Mouse (Mus musculus) limb, embryonic 13.5 days (tissue): Measurements from ENCODE around the gene Tmem203. TPM values are rescaled to one million over a fixed set of nuclear protein-coding genes. Genes with fewer than 3 reads are reported as not detected.

Source experiments
- ATAC-seq: fragments of 200-750 bp; cut with Nextera tagmentation; 2 replicates; pipeline ENCODE4 v1.8.0; 2017; ENCODE audit warnings: low read depth, moderate number of reproducible peaks, moderate TSS enrichment; ENCODE audit not compliant: low FRiP score
- H3K27ac ChIP-seq: fragments of 300-500 bp; sonication (generic); 2 replicates; pipeline ENCODE4 v1.5.1; 2015; ENCODE audit warnings: inconsistent platforms, mild to moderate bottlenecking, moderate library complexity
- H3K27me3 ChIP-seq: fragments of 300-500 bp; sonication (generic); 2 replicates; pipeline ENCODE4 v1.6.1; 2015; ENCODE audit warnings: mild to moderate bottlenecking, inconsistent platforms
- H3K36me3 ChIP-seq: fragments of 300-500 bp; sonication (generic); 2 replicates; pipeline ENCODE4 v1.6.1; 2015; ENCODE audit warnings: inconsistent platforms, mild to moderate bottlenecking, moderate library complexity
- H3K4me1 ChIP-seq: fragments of 300-500 bp; sonication (generic); 2 replicates; pipeline ENCODE4 v1.6.1; 2015; ENCODE audit warnings: inconsistent platforms
- H3K4me2 ChIP-seq: fragments of 300-500 bp; sonication (generic); replicated peaks from 2 replicates; pipeline ENCODE4 v1.6.1; 2015; ENCODE audit warnings: inconsistent platforms, mild to moderate bottlenecking, moderate library complexity
- H3K4me3 ChIP-seq: fragments of 300-500 bp; sonication (generic); 2 replicates; pipeline ENCODE4 v1.5.1; 2015; ENCODE audit warnings: moderate library complexity, mild to moderate bottlenecking, inconsistent platforms
- H3K9ac ChIP-seq: fragments of 300-500 bp; sonication (generic); 2 replicates; pipeline ENCODE4 v1.6.1; 2015; ENCODE audit warnings: mild to moderate bottlenecking, inconsistent platforms
- H3K9me3 ChIP-seq: fragments of 300-500 bp; sonication (generic); 2 replicates; pipeline ENCODE4 v1.6.1; 2016; ENCODE audit warnings: inconsistent platforms
- WGBS: fragments of 180-500 bp; shearing (Covaris S2); methylation state at CpG from one replicate; pipeline ENCODE4 v1.1.7; 2015; 5-methylcytosine and 5-hydroxymethylcytosine counted together
- polyA plus RNA-seq: library from polyadenylated mRNA; unstranded; fragments of >200 nt; fragmentation: Nextera tagmentation; extraction: Ambion mirVana; gene quantifications from 2 replicates; pipeline ENCODE4 v1.2.1, GENCODE M21; 2015

The Tmem203 gene
- polyA plus RNA-seq, 1 experiment from 2014 or later: 23.6 TPM

DNA sequence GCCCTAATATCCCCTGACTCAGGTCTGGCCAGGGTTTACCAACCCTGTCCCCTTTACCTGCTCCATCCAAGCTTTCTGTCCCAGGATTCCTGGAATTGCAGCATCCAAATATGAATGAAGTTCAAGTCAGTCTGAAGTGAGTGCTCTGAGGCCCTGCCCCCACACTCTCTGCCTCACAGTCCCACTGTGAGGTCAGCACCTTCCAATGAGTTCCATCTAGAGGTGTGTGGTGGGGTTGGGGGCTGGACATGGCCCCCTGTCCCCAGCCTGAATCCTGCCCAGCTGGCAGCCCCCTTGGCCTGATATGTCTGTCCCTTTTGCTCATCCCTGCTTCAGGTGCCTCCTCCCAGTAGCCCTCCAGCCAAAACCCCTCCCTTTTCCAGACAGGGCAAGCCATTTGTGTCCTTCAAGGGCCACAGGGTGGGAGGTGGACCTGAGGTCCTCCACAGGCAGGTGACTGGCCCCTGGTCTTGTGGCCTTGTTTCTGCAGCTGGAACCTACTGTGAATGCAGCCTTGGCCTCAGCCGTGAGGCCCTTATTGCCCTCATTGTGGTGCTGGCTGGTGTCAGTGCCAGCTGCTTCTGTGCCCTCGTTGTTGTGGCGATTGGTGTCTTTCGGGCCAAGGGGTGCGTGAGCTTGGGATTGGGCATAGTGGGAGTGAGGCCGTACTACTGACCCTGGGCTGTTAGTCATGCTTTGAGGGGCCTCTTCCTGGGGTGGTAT is 32.8 kb downstream of the Tmem203 start, which contains the start of gene Tmem210:
TSS of gene Tmem210 (plus strand) at position 219 of the 723 bp plus-strand sequence.
- H3K9ac ChIP-seq: no peak within 1 kb of the TSS
- H3K9me3 ChIP-seq: no peaks in the 10 kb centered on the region
- H3K4me3 ChIP-seq: no peak within 1 kb of the TSS
- WGBS: 88% methylated on average over 6 of the region's 6 CpGs
- no peak within 1 kb of the TSS for H3K4me2 ChIP-seq
- ATAC-seq: no peak
- no peak within 1 kb of the TSS for H3K27ac ChIP-seq
- peaks cover 35% of the 10 kb centered on the region for H3K36me3 ChIP-seq
- peaks cover 24% of the 10 kb centered on the region for H3K4me1 ChIP-seq
- peaks cover 73% of the 10 kb centered on the region for H3K27me3 ChIP-seq

DNA sequence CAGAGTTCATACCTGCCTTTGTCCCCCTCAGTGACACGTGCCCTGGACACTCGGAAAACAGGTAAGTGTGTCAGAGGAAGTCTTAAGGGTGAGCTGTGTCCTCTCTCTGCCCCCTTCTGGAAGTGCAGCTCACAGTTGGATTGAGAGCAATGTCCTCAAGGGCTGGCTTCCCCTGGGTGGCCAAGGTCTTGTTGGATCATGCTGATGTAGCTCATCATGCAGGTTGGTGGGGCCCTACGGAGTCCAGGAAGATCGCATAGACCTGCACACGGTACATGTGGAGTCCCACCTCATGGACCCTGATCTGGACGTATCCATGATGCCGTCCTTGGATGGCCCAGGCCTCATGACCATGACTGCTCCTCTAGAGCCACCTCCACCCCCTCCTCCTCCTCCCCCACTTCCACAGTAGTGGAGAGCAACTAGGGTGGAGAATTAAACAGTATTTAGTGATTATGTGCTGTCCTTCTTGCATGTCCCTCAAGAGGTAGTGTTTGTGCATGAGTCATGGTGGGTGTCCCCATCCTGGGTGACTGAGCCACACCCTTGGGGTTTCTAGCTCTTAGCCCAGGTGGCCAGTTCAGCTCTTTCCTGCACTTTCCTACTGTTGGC is 33.6 kb downstream of the Tmem203 start:
- Histone ChIP-seq H3K9ac (no peak overlapping the region), H3K9me3 (no peaks in the 10 kb centered on the region), H3K4me1 (peaks cover 24% of the 10 kb centered on the region), H3K36me3 (peaks cover 27% of the 10 kb centered on the region), H3K4me3 (no peak overlapping the region), H3K4me2 (no peak overlapping the region), H3K27ac (no peak overlapping the region), H3K27me3 (peaks cover 80% of the 10 kb centered on the region)
- WGBS: 84% methylated on average over 7 of the region's 7 CpGs
- ATAC-seq: no peak

DNA sequence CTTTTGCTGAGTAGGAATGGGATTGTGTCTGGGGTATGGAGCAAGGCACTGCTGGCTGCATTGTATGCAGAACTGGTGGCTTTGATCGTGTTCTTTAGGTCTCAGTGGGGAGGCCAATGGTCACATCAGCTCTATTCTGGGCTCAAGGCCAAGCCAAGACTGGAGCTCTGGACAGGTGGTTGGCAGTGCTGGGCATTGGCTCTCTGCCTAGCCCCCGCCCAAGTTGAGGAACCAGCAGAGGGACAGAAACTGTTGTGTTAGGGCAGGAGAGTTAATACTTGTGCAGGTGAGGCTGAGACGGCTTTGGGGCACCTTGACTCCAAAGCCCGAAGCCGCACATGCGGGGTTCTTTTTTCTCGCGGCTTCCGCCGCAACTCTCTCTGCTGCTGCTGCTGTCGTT is 34.4 kb downstream of the Tmem203 start, which contains the start of gene Lrrc26:
TSS of gene Lrrc26 (plus strand) at position 265 of the 400 bp plus-strand sequence.
- H3K9me3 ChIP-seq: no peaks in the 10 kb centered on the region
- no peak within 1 kb of the TSS for H3K27ac ChIP-seq
- WGBS: 11% methylated on average over 11 of the region's 11 CpGs
- no peak within 1 kb of the TSS for H3K9ac ChIP-seq
- peaks cover 88% of the 10 kb centered on the region for H3K27me3 ChIP-seq
- no peak for ATAC-seq
- peaks cover 24% of the 10 kb centered on the region for H3K4me1 ChIP-seq
- H3K4me2 ChIP-seq: peak within 1 kb of the TSS; percentile 47
- H3K36me3 ChIP-seq: peaks cover 19% of the 10 kb centered on the region
- H3K4me3 ChIP-seq: peak within 1 kb of the TSS; percentile 24

DNA sequence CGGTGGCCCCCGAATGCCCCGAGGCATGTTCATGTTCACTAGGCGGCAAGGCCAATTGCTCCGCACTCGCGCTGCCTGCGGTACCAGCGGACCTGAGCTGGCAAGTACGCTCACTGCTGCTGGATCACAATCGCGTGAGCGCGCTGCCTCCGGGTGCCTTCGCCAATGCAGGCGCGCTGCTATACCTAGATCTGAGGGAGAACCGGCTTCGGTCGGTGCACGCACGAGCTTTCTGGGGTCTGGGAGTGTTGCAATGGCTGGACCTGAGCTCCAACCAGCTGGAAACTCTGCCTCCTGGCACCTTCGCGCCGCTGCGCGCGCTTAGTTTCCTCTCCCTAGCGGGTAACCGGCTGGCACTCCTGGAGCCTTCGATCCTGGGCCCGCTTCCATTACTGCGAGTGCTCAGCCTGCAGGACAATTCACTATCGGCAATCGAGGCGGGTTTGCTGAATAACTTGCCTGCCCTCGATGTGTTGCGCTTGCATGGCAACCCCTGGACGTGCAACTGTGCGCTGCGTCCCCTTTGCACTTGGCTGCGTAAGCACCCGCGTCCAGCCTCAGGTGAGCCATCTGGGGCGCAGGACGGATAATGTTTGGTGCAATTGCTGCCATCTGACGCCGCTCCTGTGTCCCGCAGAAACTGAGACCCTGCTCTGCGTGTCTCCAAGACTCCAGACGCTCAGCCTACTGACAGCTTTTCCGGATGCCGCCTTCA is 35.0 kb downstream of the Tmem203 start:
- 2% methylated on average over 54 of the region's 54 CpGs for WGBS
- H3K27me3 ChIP-seq: peaks cover 95% of the 10 kb centered on the region
- ATAC-seq: no peak
- peaks cover 24% of the 10 kb centered on the region for H3K4me1 ChIP-seq
- no peaks in the 10 kb centered on the region for H3K9me3 ChIP-seq
- H3K4me3 ChIP-seq: peak overlapping the region; percentile 24
- no peak overlapping the region for H3K27ac ChIP-seq
- peaks cover 13% of the 10 kb centered on the region for H3K36me3 ChIP-seq
- H3K9ac ChIP-seq: no peak overlapping the region
- peak overlapping the region; percentile 47 for H3K4me2 ChIP-seq

DNA sequence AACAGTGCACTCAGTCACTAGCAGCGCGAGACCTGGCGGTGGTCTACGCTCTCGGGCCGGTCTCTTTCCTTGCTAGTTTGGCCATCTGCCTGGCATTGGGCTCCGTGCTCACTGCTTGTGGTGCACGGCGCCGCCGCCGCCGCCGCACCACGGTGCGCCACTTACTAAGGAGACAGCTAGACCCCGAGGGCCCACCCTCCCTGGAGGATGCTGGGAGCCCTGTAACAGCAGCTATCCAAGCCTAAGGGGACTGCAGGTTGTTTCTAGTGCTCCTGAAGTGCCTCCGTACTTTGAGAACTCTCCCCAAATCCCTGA is 35.5 kb downstream of the Tmem203 start:
- Histone ChIP-seq H3K27me3 (peaks cover 100% of the 10 kb centered on the region), H3K27ac (no peak overlapping the region), H3K4me3 (peak overlapping the region; percentile 24), H3K9ac (no peak overlapping the region), H3K4me1 (peaks cover 24% of the 10 kb centered on the region), H3K9me3 (no peaks in the 10 kb centered on the region), H3K4me2 (peak overlapping the region; percentile 47), H3K36me3 (peaks cover 8% of the 10 kb centered on the region)
- 1% methylated on average over 18 of the region's 18 CpGs for WGBS
- ATAC-seq: no peak

DNA sequence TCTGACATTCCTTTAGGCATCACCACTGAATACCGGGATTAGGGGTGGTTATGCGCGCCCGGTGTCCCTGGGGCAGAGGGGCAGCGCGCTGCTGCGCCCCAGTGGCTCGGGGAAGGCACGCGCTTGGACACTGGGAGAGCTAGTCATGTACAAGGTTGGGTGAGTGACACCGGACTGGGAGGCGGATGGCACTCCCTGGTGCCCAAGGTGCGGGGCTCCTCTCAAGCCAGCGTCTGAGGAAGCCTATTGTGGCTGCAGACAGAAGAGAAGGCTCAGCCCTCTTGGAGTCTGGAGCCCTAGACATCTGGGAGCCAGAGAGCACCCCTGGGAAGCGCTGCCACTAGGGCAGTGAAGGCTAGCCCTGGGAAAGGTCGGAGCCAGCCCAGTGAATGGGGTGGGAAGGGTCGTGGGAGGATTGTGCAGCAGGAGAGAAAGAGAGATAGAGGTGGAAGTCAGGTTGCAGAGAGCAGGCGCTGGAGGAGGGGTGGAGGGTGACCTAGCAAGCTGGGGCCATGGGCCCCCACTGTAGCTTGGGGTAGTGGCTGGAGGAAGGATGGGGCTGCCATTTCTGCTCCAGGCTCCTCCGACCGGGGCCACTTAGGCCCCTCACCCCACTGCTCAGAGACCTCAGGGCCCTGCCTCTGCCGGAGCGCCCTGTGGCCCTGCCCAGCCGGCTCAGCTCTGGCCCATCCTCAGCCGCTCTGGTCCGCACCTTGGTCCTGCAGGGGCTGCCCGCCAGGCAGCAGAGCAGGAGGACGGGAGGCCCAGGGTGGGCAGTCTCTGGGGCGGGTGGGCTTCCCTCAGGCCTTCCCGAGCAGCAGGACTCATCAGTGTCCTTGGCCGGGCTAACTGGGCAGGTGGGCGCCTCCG is 36.2 kb downstream of the Tmem203 start:
- peaks cover 100% of the 10 kb centered on the region for H3K27me3 ChIP-seq
- peaks cover 24% of the 10 kb centered on the region for H3K4me1 ChIP-seq
- WGBS: 7% methylated on average over 32 of the region's 32 CpGs
- no peak overlapping the region for H3K27ac ChIP-seq
- H3K4me2 ChIP-seq: peak overlapping the region; percentile 59
- no peak for ATAC-seq
- no peak overlapping the region for H3K9ac ChIP-seq
- H3K4me3 ChIP-seq: peak overlapping the region; percentile 33
- no peaks in the 10 kb centered on the region for H3K9me3 ChIP-seq
- H3K36me3 ChIP-seq: peaks cover 1% of the 10 kb centered on the region

DNA sequence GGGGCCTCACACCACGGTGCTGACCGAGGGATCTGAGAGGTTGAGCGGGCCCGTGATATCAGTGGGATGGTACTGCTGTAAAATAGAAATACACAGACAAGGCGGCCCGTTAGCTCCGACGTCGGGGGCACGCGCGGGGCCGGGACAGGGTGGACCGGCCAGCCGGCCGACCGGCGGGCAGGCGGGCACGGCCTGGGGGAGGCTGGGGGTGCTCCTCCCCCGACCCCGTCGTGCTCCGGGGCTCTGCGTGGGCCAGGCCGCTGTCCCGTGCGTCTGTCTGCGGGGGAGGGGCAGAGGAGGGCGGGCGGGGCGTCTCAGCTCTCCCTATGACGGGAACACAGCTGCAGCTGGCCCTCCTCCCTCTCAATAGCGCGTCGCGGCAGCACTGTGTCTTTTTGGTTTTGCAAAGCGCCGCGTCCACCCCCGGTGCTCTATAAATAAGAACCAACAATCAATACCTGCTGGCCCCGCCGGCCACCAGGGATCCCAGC is 36.9 kb downstream of the Tmem203 start:
- no peak overlapping the region for H3K27ac ChIP-seq
- WGBS: 9% methylated on average over 37 of the region's 43 CpGs
- ATAC-seq: peak; percentile 42; the same call in 1 of the 2 replicates
- peak overlapping the region; percentile 59 for H3K4me2 ChIP-seq
- H3K36me3 ChIP-seq: no peaks in the 10 kb centered on the region
- H3K4me3 ChIP-seq: peak overlapping the region; percentile 33
- peak overlapping the region; percentile 48; the same call in 1 of the 2 replicates for H3K9ac ChIP-seq
- H3K9me3 ChIP-seq: no peaks in the 10 kb centered on the region
- H3K4me1 ChIP-seq: peaks cover 24% of the 10 kb centered on the region
- peaks cover 100% of the 10 kb centered on the region for H3K27me3 ChIP-seq

DNA sequence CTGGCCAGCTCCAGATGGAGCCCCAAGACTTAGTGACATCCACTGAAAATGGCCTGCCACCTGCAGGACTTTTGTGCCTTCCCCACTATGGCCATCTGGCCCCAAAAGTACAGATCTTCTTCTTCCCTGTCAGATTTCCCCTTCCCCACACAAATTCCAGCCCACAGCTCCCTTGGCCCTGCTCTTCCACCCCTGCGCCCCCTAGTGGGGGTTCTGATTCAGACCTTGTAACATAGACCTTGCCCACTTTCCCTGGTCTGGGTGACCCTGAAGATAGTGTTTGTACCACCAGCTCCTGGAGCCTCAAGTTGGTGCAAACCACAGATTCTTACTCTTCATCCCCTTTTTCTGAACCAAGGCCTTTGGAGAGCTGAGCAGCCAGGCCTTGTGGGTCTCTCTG is 37.6 kb downstream of the Tmem203 start:
- H3K4me2 ChIP-seq: peak overlapping the region; percentile 59

DNA sequence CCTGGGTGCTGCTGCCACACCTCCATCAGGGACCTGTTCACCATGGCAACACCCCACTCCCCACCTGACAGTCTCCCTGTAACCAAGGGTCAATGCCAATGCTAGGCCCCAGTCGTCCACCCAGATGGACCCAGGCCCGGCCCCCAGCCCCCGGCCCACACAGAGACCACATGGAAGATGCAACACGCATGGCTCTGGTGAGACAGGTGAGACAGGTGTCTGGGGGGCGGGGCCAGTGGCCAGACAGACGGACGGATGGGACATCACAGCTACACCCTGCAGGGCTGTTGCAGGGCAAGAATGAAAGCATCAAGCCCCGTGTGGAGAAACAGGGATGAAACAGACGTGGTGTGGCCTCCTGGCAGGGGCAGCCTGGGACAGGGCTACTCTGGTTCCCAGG is 38.5 kb downstream of the Tmem203 start:
- Histone ChIP-seq H3K4me1 (peaks cover 24% of the 10 kb centered on the region), H3K27ac (no peak overlapping the region), H3K9ac (no peak overlapping the region), H3K4me2 (no peak overlapping the region), H3K9me3 (no peaks in the 10 kb centered on the region), H3K27me3 (peaks cover 95% of the 10 kb centered on the region), H3K36me3 (no peaks in the 10 kb centered on the region), H3K4me3 (no peak overlapping the region)
- ATAC-seq: no peak
- 72% methylated on average over 9 of the region's 9 CpGs for WGBS

More for the DNA sequence above, 37.6 kb downstream of the Tmem203 start:
- H3K4me3 ChIP-seq: no peak overlapping the region; the same call in 1 of the 2 replicates
- H3K27ac ChIP-seq: no peak overlapping the region
- H3K9me3 ChIP-seq: no peaks in the 10 kb centered on the region
- ATAC-seq: no peak
- no peaks in the 10 kb centered on the region for H3K36me3 ChIP-seq
- peaks cover 99% of the 10 kb centered on the region for H3K27me3 ChIP-seq
- peaks cover 24% of the 10 kb centered on the region for H3K4me1 ChIP-seq
- H3K9ac ChIP-seq: 0 out of 2 replicates have a peak overlapping the region, but pooled peaks have one; percentile 13
- 0% methylated on average over 1 of the region's 1 CpGs for whole genome bisulfite sequencing

DNA sequence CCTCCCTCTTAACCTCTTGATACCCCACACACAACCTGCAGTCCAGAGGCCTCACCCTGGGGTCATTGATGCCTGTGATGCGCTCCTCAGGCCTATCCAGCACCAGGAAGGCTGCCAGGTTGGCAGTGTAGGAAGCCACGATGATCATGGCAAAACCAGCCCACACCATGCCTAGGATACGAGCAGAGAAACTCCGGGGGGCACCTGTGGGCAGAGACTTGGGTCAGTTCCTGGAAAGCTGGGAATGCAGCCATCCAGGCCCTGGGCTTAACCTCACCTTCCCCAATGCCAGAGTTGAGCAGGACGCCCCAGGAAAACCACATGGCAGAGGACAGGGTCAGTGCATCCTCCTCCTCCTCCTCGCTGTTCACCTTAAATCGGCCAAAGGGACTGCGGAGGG is 41.9 kb downstream of the Tmem203 start:
- 75% methylated on average over 8 of the region's 8 CpGs for WGBS
- Histone ChIP-seq H3K9me3 (no peaks in the 10 kb centered on the region), H3K4me3 (no peak overlapping the region), H3K27me3 (peaks cover 70% of the 10 kb centered on the region), H3K27ac (no peak overlapping the region), H3K36me3 (no peaks in the 10 kb centered on the region), H3K9ac (no peak overlapping the region), H3K4me1 (peaks cover 5% of the 10 kb centered on the region), H3K4me2 (no peak overlapping the region)
- ATAC-seq: no peak

DNA sequence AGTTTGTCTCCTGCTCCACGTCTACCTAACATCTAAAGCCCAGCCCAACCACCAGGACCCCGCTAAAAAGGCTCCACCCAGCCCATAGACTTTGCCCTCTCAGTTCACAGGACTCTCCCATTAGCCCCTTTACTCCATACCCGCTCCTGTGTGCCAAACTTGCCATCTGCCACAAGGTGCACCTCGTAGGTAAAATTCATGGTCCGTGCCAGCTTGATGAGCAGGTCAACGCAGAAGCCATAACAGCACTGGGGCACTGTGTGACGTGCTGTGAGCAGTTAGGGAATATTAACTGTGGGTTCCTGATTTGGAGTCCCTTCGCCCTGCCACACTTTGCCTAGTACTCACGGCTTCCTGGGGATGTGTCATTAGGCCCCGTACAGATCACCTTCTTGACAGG is 42.8 kb downstream of the Tmem203 start:
- H3K4me2 ChIP-seq: no peak overlapping the region
- H3K9ac ChIP-seq: no peak overlapping the region
- H3K4me1 ChIP-seq: no peaks in the 10 kb centered on the region
- no peaks in the 10 kb centered on the region for H3K9me3 ChIP-seq
- WGBS: 86% methylated on average over 10 of the region's 10 CpGs
- H3K36me3 ChIP-seq: no peaks in the 10 kb centered on the region
- peaks cover 66% of the 10 kb centered on the region for H3K27me3 ChIP-seq
- no peak overlapping the region for H3K4me3 ChIP-seq
- no peak overlapping the region for H3K27ac ChIP-seq
- no peak for ATAC-seq
